Mouse (Mus musculus) testis, adult 2 months (tissue): ENCODE measurements at regions not wholly inside any gene's neighbourhood (a gene's known extent, or its start where the extent isn't known, plus 50 kb on each side); places are given as distances from the start of the nearest gene placed in this dataset.

ENCODE experiments used
- CTCF ChIP-seq: fragments of 200-500 bp; IDR thresholded peaks from 2 replicates; pipeline ENCODE4 v1.5.1; 2012; ENCODE audit warnings: low read depth, mild to moderate bottlenecking, inconsistent platforms, low read length, moderate library complexity; ENCODE audit not compliant: control insufficient read depth, insufficient read depth, insufficient replicate concordance
- POLR2A ChIP-seq: fragments of 200-500 bp; IDR thresholded peaks from 2 replicates; pipeline ENCODE4 v1.6.1; 2012; ENCODE audit warnings: low read depth, mild to moderate bottlenecking, inconsistent platforms, low read length, moderate library complexity; ENCODE audit not compliant: control insufficient read depth

- TF ChIP-seq CTCF, result no peak
- TF ChIP-seq POLR2A, result no peak
Measured at GRCm38 (mm10) chr1:51632851-51633250, 154.6 kb upstream of the Nabp1 start.
